Mouse (Mus musculus): ENCODE results near the gene Tbp.

DNA sequence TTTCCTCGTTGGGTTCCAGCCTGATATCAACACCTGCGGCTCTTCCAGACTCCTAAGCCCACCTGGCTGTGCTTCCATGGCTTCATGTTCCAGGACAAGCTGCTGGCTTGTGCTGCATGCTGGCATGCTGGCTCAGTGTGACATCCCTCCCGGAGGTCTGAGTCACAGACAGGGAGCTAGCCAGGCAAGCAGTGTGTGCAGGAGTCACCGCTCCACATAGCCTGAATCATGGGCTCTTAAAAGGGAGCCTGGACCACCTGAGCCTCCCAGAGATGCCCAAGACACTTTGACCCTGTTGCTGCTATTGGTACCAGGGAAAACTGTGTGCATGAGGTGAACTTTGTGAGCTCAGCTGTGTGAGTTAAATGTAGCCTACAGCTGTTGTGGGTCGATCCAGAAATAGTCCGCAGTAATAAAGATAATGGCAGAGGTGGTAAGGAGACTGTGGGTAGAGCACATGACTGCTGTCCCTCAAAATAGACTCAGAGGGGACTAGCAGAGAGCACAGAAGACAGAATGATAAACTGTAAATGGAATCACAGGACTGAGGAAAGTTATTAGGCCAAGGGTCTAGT is 37.7 kb upstream of the Tbp start:
- TF ChIP-seq CTCF (IDR thresholded peaks at IDR 0.05; ENCODE audit: borderline replicate concordance, insufficient read depth, low read depth, low read length) (no peak), POLR2A (IDR thresholded peaks at IDR 0.05; ENCODE audit: borderline replicate concordance, insufficient read depth, low read length) (no peak)

All from cerebellum, adult 2 months (tissue).